Mouse (Mus musculus) lung, postnatal 0 days (tissue): ENCODE data around the gene Fam78b. TPM values are rescaled to one million over a fixed set of nuclear protein-coding genes. Genes with fewer than 3 reads are reported as not detected.

Experiments
- ATAC-seq: fragments of 200-750 bp; cut with Nextera tagmentation; 2 replicates; pipeline ENCODE4 v1.8.0; 2017; ENCODE audit warnings: moderate library complexity
- DNase-seq: peaks from one replicate; pipeline ENCODE4 v3.0.0-alpha.2; 2016; ENCODE audit warnings: low spot score
- H3K27ac ChIP-seq: fragments of 300-500 bp; sonication (generic); 2 replicates; pipeline ENCODE4 v1.5.1; 2014; ENCODE audit warnings: antibody characterized with exemption, mild to moderate bottlenecking, low read length, mixed read lengths
- H3K27me3 ChIP-seq: fragments of 300-500 bp; sonication (generic); replicated peaks from 2 replicates; pipeline ENCODE4 v1.6.1; 2014; ENCODE audit warnings: low read length, mixed read lengths; ENCODE audit not compliant: insufficient read depth
- H3K36me3 ChIP-seq: fragments of 300-500 bp; sonication (generic); 2 replicates; pipeline ENCODE4 v1.6.1; 2014; ENCODE audit warnings: low read length, mixed read lengths; ENCODE audit not compliant: insufficient read depth
- H3K4me1 ChIP-seq: fragments of 300-500 bp; sonication (generic); 2 replicates; pipeline ENCODE4 v1.6.1; 2014; ENCODE audit warnings: antibody characterized with exemption, low read depth, low read length, mixed read lengths; ENCODE audit not compliant: insufficient read depth
- H3K4me2 ChIP-seq: fragments of 300-500 bp; sonication (generic); replicated peaks from 2 replicates; pipeline ENCODE4 v1.6.1; 2014; ENCODE audit warnings: low read depth, mild to moderate bottlenecking, low read length, moderate library complexity, mixed read lengths
- H3K4me3 ChIP-seq: fragments of 300-500 bp; sonication (generic); 2 replicates; pipeline ENCODE4 v1.5.1; 2014; ENCODE audit warnings: low read depth, low read length
- H3K9ac ChIP-seq: fragments of 300-500 bp; sonication (generic); replicated peaks from 2 replicates; pipeline ENCODE4 v1.6.1; 2014; ENCODE audit warnings: low read depth, mild to moderate bottlenecking
- H3K9me3 ChIP-seq: fragments of 300-500 bp; sonication (generic); 2 replicates; pipeline ENCODE4 v1.6.1; 2016; ENCODE audit warnings: low read length, mixed read lengths
- CTCF ChIP-seq: IDR thresholded peaks from 2 replicates; pipeline ENCODE4 v1.5.1; 2016; ENCODE audit warnings: antibody characterized with exemption, mild to moderate bottlenecking
- EP300 ChIP-seq: IDR thresholded peaks from 2 replicates; pipeline ENCODE4 v1.6.1; 2016; ENCODE audit warnings: antibody characterized with exemption, mild to moderate bottlenecking, control low read depth
- WGBS: fragments of 180-500 bp; shearing (Covaris S2); extraction: QIAGEN DNeasy Blood & Tissue Kit; methylation state at CpG from one replicate; pipeline ENCODE4 v1.1.7; 2014; 5-methylcytosine and 5-hydroxymethylcytosine counted together
- polyA plus RNA-seq: library from polyadenylated mRNA; unstranded; fragments of >200 nt; fragmentation: Nextera tagmentation; extraction: Ambion mirVana; gene quantifications from 2 replicates; pipeline ENCODE4 v1.2.1, GENCODE M21; 2015

Fam78b gene
- polyA plus RNA-seq, 1 experiment from 2014 or later, result 0.61 TPM

- no peak for TF ChIP-seq CTCF
- no peak for TF ChIP-seq EP300
- Histone ChIP-seq H3K4me2 (no peak overlapping the region), H3K9me3 (no peaks in the 10 kb centered on the region), H3K27me3 (no peaks in the 10 kb centered on the region), H3K36me3 (no peaks in the 10 kb centered on the region), H3K4me1 (no peaks in the 10 kb centered on the region), H3K27ac (no peak overlapping the region), H3K4me3 (no peak overlapping the region), H3K9ac (no peak overlapping the region)
- DNase-seq, result no peak
- no peak for ATAC-seq
- 81% methylated on average over 2 of the region's 2 CpGs for WGBS
Measured at GRCm38 (mm10) chr1:167122436-167122835, 121.2 kb downstream of the Fam78b start.

- ATAC-seq (no peak), DNase-seq (no peak)
- H3K4me3 ChIP-seq, result no peak overlapping the region
- TF ChIP-seq CTCF (no peak), EP300 (no peak)
- no peaks in the 10 kb centered on the region for H3K36me3 ChIP-seq
- no peak overlapping the region for H3K27ac ChIP-seq
- no peaks in the 10 kb centered on the region for H3K9me3 ChIP-seq
- H3K4me1 ChIP-seq, result no peaks in the 10 kb centered on the region
- H3K9ac ChIP-seq, result no peak overlapping the region
- no peak overlapping the region for H3K4me2 ChIP-seq
- no peaks in the 10 kb centered on the region for H3K27me3 ChIP-seq
Measured at GRCm38 (mm10) chr1:167123551-167123950, 122.3 kb downstream of the Fam78b start.

GRCm38 (mm10) chr1:167125870-167126269 is 124.7 kb downstream of the Fam78b start:
- 70% methylated on average over 3 of the region's 3 CpGs for WGBS

GRCm38 (mm10) chr1:167126292-167126691 is 125.1 kb downstream of the Fam78b start:
- DNase-seq (no peak), ATAC-seq (no peak)
- 61% methylated on average over 4 of the region's 4 CpGs for WGBS

More at GRCm38 (mm10) chr1:167125870-167126269, 124.7 kb downstream of the Fam78b start:
- no peak overlapping the region for H3K9ac ChIP-seq
- H3K4me1 ChIP-seq, result no peaks in the 10 kb centered on the region
- ATAC-seq (no peak), DNase-seq (no peak)
- TF ChIP-seq EP300, result no peak
- TF ChIP-seq CTCF, result no peak
- no peaks in the 10 kb centered on the region for H3K9me3 ChIP-seq
- H3K27ac ChIP-seq, result no peak overlapping the region
- no peaks in the 10 kb centered on the region for H3K36me3 ChIP-seq
- no peak overlapping the region for H3K4me3 ChIP-seq
- no peak overlapping the region for H3K4me2 ChIP-seq
- no peaks in the 10 kb centered on the region for H3K27me3 ChIP-seq

GRCm38 (mm10) chr1:167135748-167136147 is 134.5 kb downstream of the Fam78b start:
- no peak overlapping the region for H3K4me3 ChIP-seq
- no peaks in the 10 kb centered on the region for H3K4me1 ChIP-seq
- no peaks in the 10 kb centered on the region for H3K27me3 ChIP-seq
- no peak overlapping the region for H3K27ac ChIP-seq
- H3K4me2 ChIP-seq, result no peak overlapping the region
- 83% methylated on average over 5 of the region's 5 CpGs for WGBS
- DNase-seq, result no peak
- no peaks in the 10 kb centered on the region for H3K36me3 ChIP-seq
- no peak for ATAC-seq
- no peak overlapping the region for H3K9ac ChIP-seq
- H3K9me3 ChIP-seq, result no peaks in the 10 kb centered on the region
- TF ChIP-seq CTCF, result no peak
- no peak for TF ChIP-seq EP300

More at GRCm38 (mm10) chr1:167126292-167126691, 125.1 kb downstream of the Fam78b start:
- Histone ChIP-seq H3K4me2 (no peak overlapping the region), H3K36me3 (no peaks in the 10 kb centered on the region), H3K4me1 (no peaks in the 10 kb centered on the region), H3K9ac (no peak overlapping the region), H3K27me3 (no peaks in the 10 kb centered on the region), H3K9me3 (no peaks in the 10 kb centered on the region), H3K4me3 (no peak overlapping the region), H3K27ac (no peak overlapping the region)
- TF ChIP-seq EP300, result no peak
- no peak for TF ChIP-seq CTCF
